Mouse (Mus musculus): Measurements from ENCODE around the gene Gm20388.

The Gm20388 gene

DNA sequence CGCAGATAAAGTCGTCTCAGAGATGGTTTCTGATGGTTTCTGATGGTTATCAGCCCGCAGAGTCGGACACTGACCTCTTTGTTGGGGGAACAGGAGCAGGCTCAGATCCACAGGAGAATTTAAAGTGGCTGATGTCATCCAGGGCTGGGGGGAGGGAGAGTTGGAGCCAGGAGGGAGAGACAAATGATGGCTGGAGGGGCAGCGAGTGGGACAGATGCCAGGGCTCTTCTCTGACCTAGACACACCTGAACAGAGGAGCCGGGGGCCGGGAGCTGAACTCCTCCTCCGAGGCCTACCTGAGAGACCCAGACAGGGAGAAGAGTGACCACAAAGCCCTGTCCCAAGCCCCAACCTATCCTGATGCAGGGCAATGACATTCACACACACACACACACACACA is 2418.4 kb downstream of the Gm20388 start:
- no peak for DNase-seq

DNA sequence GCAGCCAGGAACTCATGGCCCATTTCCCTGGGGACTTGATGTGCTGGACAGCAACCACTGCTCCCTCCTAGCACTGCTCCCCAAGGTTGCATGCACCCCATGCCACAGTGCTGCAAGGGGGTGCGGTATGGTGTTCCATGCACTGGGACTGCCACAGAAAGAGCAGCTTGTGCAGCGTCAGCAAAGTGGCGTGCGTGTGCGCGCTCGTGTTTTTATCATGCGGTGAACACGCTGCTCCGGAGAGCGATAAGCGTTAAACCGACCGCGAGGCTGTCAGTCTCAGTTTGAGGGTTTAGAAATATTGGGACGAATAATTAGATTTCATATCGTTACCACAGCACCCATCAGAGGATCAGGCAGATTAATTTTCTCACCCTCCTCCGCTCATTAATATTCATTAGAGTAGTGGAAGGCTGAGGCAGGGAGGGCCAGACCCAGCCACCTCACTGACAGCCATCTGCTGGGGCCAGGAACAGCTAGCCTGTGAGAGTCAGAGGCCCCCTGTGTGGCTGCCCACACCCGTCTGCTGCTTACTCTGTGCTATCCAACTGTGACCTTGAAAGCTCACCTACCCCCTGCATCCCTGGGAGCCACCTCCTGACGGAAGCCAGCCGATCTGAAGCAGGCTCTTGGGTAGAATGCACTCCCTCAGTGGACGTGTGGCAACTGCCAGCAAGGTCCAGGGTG is 2419.1 kb downstream of the Gm20388 start:
- DNase-seq, result no peak

DNA sequence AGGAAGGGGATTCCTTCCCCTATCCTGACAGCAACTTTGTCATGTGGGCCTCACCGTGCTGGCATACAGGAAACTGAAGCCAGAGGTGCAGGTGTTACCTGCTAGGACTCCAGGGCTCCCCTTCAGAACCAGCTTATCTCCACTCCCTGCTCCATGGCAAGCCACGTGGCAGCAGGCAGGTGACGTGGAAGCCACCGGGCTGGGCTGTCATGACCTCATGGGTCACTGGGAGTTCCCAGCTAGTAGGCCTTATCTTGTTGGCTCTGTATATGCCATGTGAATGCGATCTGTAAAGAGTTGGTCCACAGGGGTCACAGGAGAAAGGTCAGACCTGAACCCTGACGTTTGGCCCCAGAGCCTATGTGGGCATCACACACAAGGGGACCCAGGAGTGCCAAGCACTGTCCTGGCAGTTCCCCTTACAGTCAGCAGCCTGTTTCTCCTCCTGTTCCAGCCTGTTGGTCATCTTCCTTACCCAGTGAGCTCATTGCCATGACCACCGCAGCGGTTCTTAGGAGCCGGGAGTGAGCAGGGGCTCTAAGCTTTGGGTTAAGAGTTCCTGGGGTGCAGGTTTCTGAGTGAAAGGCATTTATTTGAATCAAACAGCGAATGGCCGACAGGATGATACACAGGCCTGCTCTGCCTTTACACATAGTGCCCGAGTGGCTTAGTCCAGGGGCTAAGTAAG is 2419.9 kb downstream of the Gm20388 start:
- DNase-seq, result no peak

DNA sequence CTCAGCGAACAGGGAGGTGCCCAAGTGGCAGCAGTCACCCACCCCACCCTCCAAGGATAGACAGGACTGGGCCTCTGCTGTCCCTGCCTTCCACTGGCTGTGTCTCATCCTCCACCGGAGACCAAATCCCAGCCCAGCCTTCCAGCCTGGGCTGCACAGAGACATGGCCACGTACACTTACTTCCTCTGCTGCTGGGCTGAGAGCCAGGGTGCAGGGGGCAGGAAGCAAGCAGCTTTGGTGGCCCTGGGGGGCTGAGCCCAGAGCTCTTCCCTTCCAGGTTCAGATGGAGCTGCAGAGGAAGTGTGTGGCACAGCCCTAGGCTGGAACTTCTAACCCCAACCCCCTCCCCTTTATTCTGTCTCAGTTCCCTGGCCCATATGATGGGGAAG is 2420.5 kb downstream of the Gm20388 start:
- peak; percentile 82 for DNase-seq

DNA sequence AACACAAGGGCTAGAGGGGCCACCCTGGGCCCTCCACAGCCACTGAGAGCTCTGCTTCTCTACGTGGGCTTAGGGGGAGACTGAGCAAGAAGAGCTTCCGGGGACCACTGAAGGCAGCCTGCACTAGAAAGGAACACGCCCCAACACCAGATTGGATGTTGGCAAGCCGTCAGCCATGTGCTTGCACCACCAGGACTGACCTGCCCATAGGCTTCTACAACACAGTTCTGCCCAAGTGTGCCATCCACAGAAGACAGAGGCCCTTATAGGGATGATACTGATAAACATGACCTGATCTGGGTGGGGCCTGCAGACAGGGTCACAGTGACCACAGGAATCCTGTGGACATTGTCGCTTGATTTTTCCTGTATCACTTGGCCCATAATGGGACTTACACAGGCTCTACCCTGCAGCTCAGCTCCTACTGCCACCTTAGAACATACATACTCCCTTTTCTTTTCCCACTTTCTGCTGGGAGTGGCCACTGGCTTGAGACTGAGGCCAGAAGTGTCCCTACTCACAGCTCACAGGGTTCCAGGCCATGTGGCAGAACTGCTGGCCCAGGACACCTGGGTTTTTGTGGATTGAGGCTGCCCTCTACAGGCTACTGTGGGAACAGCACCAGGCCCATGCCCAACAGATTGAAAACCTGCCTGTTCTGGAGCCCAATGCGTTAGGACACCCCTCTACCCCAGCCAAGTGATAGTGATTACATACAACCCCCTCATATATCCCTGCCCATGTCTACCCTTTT is 2422.3 kb downstream of the Gm20388 start:
- peak; percentile 90 for DNase-seq

DNA sequence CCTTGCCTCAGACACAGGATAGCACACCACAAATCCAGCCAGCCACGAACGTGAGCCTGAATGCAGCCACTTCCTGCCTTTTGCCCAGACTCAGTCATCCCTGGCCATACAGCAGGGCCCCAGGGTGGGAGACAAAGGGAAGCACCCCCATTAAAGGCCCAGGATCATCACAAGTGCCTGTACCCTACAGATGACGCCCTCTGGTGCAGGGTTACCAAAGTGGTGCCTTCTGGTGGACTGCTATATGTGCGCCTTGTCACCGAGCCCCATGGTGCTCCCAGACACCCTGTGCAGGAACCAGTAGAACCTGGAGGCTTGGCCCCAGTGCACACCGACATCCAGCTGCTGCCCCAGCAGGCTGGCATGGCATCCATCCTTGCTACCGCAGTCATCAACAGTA is 2422.9 kb downstream of the Gm20388 start:
- no peak for DNase-seq

DNA sequence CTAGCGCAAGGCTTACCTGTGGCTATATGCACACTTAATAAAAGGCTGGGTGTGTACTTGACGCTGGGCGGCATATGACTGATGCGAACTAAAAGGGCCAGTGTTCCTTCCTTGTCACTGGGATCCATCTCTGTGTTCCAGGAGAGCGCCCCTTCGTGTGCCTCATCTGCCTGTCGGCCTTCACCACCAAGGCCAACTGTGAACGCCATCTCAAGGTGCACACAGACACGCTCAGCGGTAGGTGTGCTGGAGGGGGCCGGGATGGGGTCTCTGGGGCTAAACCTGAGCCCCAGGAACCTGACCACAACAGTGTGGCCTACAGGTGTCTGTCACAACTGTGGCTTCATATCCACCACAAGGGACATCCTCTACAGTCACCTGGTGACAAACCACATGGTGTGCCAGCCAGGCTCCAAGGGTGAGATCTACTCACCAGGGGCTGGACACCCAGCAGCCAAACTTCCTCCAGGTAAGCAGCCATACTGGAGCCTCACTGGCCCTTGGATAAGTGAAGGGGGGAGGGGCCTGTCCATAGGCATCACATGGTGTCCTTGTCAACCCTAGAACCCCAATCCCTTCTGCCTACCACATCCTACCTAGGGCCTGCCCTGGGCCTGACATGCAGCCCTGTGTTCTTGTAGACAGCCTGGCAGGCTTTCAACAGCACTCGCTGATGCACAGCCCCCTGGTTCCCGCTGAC is 2424.3 kb downstream of the Gm20388 start:
- DNase-seq, result no peak

DNA sequence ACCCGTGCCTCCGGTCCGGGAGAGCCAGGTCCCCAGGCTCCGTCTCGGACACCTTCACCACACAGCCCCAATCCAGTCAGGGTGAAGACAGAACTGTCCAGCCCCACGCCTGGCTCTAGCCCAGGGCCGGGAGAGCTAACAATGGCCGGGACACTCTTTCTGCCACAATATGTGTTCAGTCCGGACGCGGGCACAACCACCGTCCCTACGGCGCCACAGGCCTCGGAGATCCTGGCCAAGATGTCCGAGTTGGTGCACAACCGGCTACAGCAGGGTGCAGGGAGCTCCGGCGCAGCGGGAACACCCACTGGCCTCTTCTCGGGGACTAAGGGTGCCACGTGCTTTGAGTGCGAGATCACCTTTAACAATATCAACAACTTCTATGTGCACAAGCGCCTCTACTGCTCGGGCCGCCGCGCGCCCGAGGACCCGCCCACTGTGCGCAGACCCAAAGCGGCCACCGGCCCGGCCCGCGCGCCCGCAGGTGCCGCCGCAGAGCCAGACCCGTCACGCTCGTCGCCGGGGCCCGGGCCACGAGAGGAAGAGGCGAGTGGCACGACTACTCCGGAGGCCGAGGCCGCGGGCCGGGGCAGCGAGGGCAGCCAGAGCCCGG is 2425.1 kb downstream of the Gm20388 start:
- peak; percentile 47 for DNase-seq

DNA sequence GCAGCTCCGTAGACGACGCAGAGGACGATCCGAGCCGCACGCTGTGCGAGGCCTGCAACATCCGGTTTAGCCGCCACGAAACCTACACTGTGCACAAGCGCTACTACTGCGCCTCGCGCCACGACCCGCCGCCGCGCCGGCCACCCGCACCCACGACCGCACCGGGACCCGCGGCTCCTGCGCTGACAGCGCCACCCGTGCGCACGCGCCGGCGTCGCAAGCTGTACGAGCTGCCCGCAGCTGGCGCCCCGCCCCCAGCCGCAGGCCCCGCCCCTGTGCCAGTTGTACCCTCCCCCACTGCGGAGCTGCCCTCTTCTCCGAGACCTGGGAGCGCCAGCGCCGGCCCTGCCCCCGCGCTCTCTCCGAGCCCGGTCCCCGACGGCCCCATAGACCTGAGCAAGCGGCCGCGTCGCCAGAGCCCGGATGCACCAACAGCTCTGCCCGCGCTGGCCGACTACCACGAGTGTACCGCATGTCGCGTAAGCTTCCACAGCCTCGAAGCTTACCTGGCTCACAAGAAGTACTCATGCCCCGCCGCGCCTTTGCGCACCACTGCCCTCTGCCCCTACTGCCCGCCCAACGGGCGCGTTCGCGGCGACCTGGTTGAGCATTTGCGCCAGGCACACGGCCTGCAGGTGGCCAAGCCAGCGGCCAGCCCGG is 2425.7 kb downstream of the Gm20388 start:
- DNase-seq, result peak; percentile 43

DNA sequence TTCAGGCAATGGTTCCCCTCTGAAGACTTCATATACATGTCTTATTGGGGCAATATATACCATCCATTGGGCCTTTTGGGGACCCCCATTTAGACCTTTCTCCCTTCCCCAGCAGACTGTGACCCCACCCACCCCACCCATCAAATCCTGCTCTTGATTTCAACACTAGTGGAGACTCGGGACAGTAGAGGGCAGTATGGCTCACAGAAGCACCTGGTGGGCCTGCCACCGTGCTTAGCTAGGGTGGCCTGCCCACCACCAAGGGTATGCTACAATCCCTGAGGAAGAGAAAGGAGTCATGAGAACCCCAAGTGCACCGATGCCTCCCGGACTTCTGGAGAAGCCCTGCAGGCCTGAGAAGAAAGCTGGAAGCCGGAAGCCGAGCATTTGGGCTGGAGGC is 2428.2 kb downstream of the Gm20388 start:
- DNase-seq, result no peak

DNA sequence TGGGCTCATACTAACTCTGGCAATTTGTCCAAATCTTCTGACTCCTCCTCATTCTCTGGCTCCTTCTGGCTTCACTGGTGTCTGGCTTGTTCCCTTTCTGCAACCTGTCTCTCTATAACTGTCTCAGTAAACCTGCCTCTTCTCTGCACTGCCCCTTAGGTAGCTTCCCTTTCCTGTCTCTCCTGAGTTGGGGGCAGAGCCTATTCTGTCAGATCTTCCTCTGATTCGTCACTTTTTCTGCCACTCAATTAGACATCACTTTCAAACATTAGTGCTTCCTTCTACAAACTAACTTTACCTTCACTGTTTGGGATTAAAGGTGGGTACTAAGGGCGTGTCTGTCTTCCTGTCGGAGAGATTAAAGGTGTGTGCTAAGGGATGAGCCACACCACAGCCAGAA is 2430.1 kb downstream of the Gm20388 start:
- DNase-seq, result no peak

DNA sequence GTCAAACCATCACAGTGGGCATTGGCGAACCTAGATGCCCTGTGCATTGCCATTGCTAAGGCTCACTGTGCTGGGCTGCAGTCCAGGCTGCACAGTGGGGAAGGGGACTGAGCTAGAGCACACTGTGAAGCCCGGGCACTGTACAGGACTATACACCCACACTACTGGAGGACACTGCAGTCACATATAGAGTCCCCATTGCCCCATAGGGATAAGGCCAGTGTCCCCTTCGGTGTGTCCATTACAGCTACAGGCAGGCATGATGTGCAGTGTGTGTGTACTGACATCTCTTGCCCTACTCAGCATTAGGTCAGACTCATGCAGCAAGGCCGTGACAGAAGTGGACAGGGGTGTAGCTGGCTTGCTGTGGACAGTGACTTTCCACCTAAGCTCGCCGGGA is 2431.1 kb downstream of the Gm20388 start:
- DNase-seq, result no peak

DNA sequence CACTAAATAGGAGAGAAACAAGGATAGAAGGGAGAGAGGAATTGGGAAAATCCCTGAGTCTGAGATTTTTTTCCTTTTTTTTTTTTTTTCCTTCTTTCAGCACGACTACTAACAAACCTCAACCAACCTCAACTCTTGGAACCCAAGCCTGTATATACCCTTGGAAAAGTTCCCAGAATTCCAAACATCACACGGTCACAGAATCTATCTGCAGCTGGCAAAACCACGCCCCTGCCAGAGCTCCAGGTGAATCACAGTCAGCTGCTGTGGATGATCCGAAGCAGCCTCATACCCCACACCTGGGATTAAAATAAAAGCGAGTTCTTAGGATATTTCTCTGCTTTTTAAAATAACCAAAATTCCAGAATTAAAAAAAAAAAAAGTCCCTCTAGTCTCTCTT is 2431.7 kb downstream of the Gm20388 start:
- no peak for DNase-seq

DNA sequence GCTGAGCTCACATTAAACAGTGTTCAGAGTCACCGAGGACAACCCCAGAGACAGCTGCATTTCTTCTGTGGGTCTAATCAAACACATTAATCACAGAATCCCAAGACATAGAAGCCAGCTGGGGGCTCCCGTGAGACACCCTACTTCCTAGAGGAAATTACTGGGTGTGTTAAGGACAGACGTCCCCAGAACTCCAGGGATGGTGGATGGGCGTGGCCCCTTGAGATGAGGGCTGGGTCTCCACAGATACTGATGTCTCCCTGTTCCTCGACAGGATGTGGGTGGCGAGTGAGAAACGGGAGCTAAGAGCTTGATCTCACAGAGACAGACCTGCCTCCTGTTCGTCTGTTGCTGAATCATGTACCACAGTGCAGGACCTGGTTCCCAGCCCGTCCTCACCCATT is 2432.2 kb downstream of the Gm20388 start:
- peak; percentile 76 for DNase-seq

DNA sequence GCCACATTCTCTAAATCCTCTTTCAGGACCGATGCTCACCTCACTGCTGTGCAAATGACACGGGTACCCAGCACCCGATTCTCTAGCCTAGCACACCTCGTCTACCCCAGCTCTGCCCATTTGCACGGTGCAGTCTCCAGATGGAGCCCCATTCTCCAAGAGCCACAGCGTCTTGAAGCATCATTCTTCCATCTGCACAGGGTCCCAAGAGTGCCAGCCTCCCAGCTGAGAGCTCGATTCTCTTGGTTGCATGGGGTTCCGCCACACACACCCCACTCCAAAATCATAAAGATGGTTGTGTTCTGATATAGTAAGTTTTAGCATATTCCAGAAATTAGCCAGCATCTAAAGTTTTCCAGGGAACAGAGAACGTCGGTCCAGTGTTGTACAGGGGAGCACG is 2432.7 kb downstream of the Gm20388 start:
- DNase-seq, result no peak

DNA sequence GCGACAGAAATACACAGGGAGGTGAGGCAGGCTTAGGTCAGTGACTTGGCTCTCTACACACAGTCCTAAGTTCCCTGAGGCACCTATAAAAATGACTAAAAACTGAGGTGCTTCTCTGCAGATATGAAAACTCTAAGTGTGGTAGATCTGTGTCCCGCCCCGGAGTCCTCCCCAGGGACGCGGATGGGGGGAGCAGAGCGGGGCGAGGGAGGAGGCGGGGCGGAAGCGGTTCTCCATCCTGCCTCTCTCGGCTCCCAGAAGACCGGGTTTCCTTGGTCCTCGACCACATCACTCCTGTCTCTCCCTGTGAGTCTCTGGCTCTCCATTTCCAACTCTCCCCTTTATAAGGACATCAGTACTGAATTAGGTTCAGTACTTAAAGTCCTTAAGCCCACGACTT is 2433.1 kb downstream of the Gm20388 start:
- peak; percentile 52 for DNase-seq

DNA sequence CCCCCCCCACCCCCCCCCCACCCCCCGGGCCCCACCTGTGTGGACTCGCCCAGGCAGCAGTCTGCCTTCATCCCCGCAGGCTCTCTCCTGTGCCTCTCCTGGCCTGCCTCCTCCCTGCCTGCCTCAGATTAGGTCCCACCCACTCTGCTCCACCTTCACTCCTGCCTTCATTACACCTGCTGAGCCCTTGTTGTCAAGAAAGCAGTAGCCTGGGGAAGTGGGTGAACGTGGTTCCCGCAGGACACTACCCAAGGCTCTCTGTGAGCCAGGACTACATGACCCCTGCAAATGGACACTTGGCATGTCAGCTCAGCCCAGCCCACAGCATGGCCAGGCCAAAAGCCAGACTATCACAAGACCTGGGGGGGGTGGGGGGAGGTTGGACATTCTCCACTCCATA is 2433.6 kb downstream of the Gm20388 start:
- no peak for DNase-seq

DNA sequence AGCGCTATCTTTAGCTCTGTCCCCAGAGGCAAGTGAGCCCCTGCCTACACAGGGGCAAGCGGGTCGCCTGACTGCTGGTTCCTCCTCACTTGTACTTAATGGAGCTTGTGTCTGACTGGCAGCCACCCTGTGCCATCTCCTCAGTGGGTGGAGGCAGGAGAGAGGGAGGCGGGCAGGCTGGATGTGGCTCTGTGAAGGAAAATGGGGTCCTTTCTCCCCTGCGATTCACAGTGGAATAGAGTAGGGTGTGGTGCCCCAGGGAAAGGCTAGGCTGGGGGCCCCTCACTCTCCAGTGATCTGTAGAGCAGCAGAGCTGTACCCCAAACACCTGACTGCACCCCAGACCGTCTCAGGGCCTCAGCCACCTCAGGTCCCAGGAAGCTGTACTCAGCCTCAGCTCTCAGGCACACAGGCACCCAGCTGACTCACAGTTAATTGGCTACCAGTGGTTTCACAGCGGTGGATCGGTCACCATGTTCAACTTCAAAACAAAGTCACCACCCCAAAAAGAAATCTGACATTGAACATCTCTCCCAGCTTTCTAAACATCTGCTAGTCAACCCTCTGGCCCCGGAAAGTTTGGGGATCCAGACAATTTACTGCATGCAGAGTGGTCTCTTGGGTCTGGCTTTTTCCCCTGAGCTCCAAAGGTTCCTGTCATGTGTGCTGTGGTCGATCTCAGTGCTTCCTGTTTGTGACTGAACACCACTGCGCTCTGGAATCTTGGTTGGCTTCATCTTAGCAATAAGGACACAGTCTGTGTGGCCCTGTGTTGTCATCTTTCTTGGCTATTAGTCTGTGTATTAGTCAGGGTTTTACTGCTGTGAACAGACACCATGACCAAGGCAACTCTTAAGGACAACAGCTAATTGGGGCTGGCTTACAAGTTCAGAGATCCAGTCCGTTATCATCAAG is 2434.8 kb downstream of the Gm20388 start:
- DNase-seq, result no peak

DNA sequence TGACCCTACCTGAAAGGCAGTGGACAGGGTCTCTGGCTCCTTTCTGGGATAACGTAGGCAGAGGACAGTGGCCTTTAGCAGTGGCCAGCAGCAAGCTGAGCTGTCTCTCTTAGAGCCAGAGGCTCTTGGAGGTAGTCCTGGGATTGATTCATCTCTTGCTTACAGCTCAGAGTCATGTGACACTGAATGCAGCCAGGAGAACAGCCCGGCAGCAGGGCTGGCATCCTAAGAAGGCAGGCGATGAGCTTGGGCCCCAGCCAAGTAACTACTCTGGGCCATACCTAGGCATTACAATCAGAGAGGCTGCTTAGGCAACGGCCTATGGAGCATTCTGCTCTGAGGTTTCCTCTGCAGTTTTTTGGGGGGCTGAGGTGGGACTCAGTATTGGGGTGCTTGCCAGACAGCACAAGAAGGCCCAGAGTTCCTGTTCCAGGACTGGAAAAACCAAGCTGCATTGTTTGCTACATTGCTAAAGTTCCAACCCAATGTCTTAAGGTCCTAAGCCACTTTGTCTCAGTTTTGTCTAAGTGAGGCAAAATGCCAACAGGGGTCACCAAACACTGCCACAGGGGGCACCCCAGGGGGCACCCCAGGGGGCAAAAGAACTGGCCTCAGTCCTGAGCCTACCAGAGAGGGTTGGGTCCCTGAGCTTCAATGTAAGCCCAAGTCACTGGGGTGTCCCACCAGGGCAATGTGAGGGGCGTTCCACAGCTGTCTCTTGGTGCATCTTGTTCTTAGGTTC is 2437.3 kb downstream of the Gm20388 start:
- DNase-seq, result no peak
